Comparison of ENCODE assay signal across 19 mouse cellular contexts in the genomic region with DNA sequence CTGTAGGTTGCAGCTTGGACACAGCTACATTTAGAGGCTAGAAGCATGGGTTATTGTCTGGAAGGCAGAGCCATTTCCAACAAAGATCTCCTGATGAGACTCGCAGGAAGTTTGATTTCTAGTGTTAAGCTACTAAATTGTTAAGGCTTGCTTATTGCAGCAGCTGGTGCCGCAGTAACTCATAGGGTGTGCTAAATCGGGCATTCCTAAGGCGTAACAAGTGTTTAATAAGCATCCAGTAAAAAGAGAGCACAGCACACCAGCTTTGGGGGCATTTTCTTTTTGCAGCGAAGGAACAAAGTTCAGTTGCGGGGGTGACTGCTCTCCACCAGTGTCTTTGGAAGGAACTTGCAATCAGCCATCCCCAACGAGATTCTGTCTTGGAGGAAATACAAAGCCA.
DNase-seq lines count a peak whose midpoint lies in the region; ATAC-seq and TF ChIP-seq lines count a peak whose summit lies in the region.
"Had no signal": no experiment of that assay in that cellular context is flagged by ENCODE, and none has a peak within 500 bp of the region (broad histone marks: within the 10 kb centered on the region; RNA-seq: fewer than 3 reads in every experiment).

No protein-coding gene starts in this region.

- intact Hi-C loops in gastrocnemius, adult 2 months (cut with DNase I) = no loop called here
- intact Hi-C loops in heart, adult 2 months (cut with DNase I) = no loop called here

- H3K4me1 ChIP-seq in midbrain, postnatal 0 days (ENCODE audit: insufficient read depth, low read length) = no peaks in the 10 kb centered on the region
- peaks cover 11% of the 10 kb centered on the region; the same call in 1 of the 2 replicates for H3K4me1 ChIP-seq in midbrain, embryonic 13.5 days (replicated peaks)
- H3K4me1 ChIP-seq in forebrain, embryonic 16.5 days (replicated peaks; ENCODE audit: control insufficient read depth, insufficient read depth, low read length) = peaks cover 5% of the 10 kb centered on the region; the same call in 1 of the 2 replicates
- H3K4me1 ChIP-seq in heart, adult 2 months (ENCODE audit: control insufficient read depth, insufficient read depth, low read length) = peaks cover 1% of the 10 kb centered on the region

- H3K79me2 ChIP-seq in myocyte (ENCODE audit: control insufficient read depth, insufficient read depth) = no peaks in the 10 kb centered on the region
- H3K79me2 ChIP-seq in heart, adult 2 months (replicated peaks; ENCODE audit: control insufficient read depth, insufficient read depth, low read length) = no peaks in the 10 kb centered on the region

- no peak for TF ChIP-seq CTCF in gastrocnemius, adult 2 months (IDR thresholded peaks at IDR 0.05)
- no peak for TF ChIP-seq CTCF in midbrain, postnatal 0 days (IDR thresholded peaks at IDR 0.05)
- no peak for TF ChIP-seq CTCF in heart, adult 2 months (IDR thresholded peaks at IDR 0.05)

- H3K36me3 ChIP-seq in midbrain, postnatal 0 days (ENCODE audit: insufficient read depth, low read length) = no peaks in the 10 kb centered on the region
- no peaks in the 10 kb centered on the region for H3K36me3 ChIP-seq in midbrain, embryonic 13.5 days
- H3K36me3 ChIP-seq in forebrain, embryonic 16.5 days (ENCODE audit: control insufficient read depth, insufficient read depth) = no peaks in the 10 kb centered on the region
- H3K36me3 ChIP-seq in myocyte (ENCODE audit: control insufficient read depth, insufficient read depth) = no peaks in the 10 kb centered on the region
- no peaks in the 10 kb centered on the region for H3K36me3 ChIP-seq in heart, adult 2 months (ENCODE audit: control insufficient read depth, insufficient read depth, low read length)
- H3K36me3 ChIP-seq: hindbrain, embryonic 13.5 days; kidney, embryonic 15.5 days; lung, embryonic 15.5 days had no signal

- WGBS in midbrain, postnatal 0 days = 42% methylated on average over 7 of the region's 7 CpGs
- WGBS in midbrain, embryonic 13.5 days = 46% methylated on average over 7 of the region's 7 CpGs
- 9% methylated on average over 7 of the region's 7 CpGs for WGBS in forebrain, embryonic 16.5 days
- WGBS in heart, adult 2 months = 71% methylated on average over 7 of the region's 7 CpGs

- no peak overlapping the region for H3K4me2 ChIP-seq in midbrain, postnatal 0 days (ENCODE audit: low read depth, low read length, poor library complexity, severe bottlenecking)
- H3K4me2 ChIP-seq in midbrain, embryonic 13.5 days (replicated peaks) = no peak overlapping the region
- H3K4me2 ChIP-seq in forebrain, embryonic 16.5 days (ENCODE audit: low read length) = no peak overlapping the region
- H3K4me2 ChIP-seq in myocyte (ENCODE audit: low read depth) = peak overlapping the region; percentile 30
- H3K4me2 ChIP-seq: heart, embryonic 11.5 days; hindbrain, embryonic 13.5 days; kidney, embryonic 15.5 days; liver, embryonic 11.5 days; lung, embryonic 15.5 days; midbrain, embryonic 11.5 days had no signal

- TF ChIP-seq EP300 in heart, adult 2 months (IDR thresholded peaks at IDR 0.05; ENCODE audit: insufficient read depth, low read depth, low read length) = no peak

- H3K9ac ChIP-seq in midbrain, postnatal 0 days (replicated peaks; ENCODE audit: low read length, poor library complexity, severe bottlenecking) = no peak overlapping the region
- H3K9ac ChIP-seq in midbrain, embryonic 13.5 days (replicated peaks) = no peak overlapping the region
- H3K9ac ChIP-seq in forebrain, embryonic 16.5 days (replicated peaks; ENCODE audit: low read depth, low read length) = no peak overlapping the region
- no peak overlapping the region for H3K9ac ChIP-seq in heart, adult 2 months (ENCODE audit: low read depth, low read length)
- H3K9ac ChIP-seq: hindbrain, embryonic 13.5 days; kidney, embryonic 15.5 days; lung, embryonic 15.5 days had no signal

- H3K27me3 ChIP-seq in midbrain, postnatal 0 days (ENCODE audit: insufficient read depth, low read length) = no peaks in the 10 kb centered on the region
- H3K27me3 ChIP-seq in midbrain, embryonic 13.5 days = peaks cover 4% of the 10 kb centered on the region; the same call in 1 of the 2 replicates
- peaks cover 4% of the 10 kb centered on the region; the same call in 1 of the 2 replicates for H3K27me3 ChIP-seq in forebrain, embryonic 16.5 days (replicated peaks; ENCODE audit: control insufficient read depth, insufficient read depth, low read length)
- peaks cover 13% of the 10 kb centered on the region for H3K27me3 ChIP-seq in myocyte (ENCODE audit: control insufficient read depth, insufficient read depth, insufficient read length)
- H3K27me3 ChIP-seq in heart, adult 2 months (ENCODE audit: control insufficient read depth, insufficient read depth, low read length) = peaks cover 2% of the 10 kb centered on the region; the same call in 1 of the 2 replicates

- no peak overlapping the region for H3K27ac ChIP-seq in gastrocnemius, adult 2 months
- no peak overlapping the region for H3K27ac ChIP-seq in midbrain, postnatal 0 days (ENCODE audit: low read depth, low read length)
- no peak overlapping the region for H3K27ac ChIP-seq in midbrain, embryonic 13.5 days
- H3K27ac ChIP-seq in forebrain, embryonic 16.5 days (ENCODE audit: low read length) = no peak overlapping the region
- H3K27ac ChIP-seq in heart, adult 2 months = no peak overlapping the region
- H3K27ac ChIP-seq: hindbrain, embryonic 13.5 days; kidney, embryonic 15.5 days; left cerebral cortex, adult 2 months; lung, embryonic 15.5 days; stomach, postnatal 0 days had no signal

- H3K4me3 ChIP-seq in gastrocnemius, adult 2 months = peak overlapping the region; percentile 21
- H3K4me3 ChIP-seq in midbrain, postnatal 0 days (ENCODE audit: low read depth, low read length) = no peak overlapping the region
- no peak overlapping the region for H3K4me3 ChIP-seq in midbrain, embryonic 13.5 days (replicated peaks)
- no peak overlapping the region for H3K4me3 ChIP-seq in forebrain, embryonic 16.5 days (replicated peaks; ENCODE audit: low read length)
- no peak overlapping the region for H3K4me3 ChIP-seq in myocyte
- no peak overlapping the region for H3K4me3 ChIP-seq in heart, adult 2 months
- H3K4me3 ChIP-seq: hindbrain, embryonic 13.5 days; kidney, embryonic 15.5 days; left cerebral cortex, adult 2 months; lung, embryonic 15.5 days had no signal

- H3K9me3 ChIP-seq in midbrain, postnatal 0 days (ENCODE audit: low read length) = no peaks in the 10 kb centered on the region
- no peaks in the 10 kb centered on the region for H3K9me3 ChIP-seq in midbrain, embryonic 13.5 days
- H3K9me3 ChIP-seq in forebrain, embryonic 16.5 days (ENCODE audit: control insufficient read depth, low read length) = no peaks in the 10 kb centered on the region
- H3K9me3 ChIP-seq: hindbrain, embryonic 13.5 days; kidney, embryonic 15.5 days; lung, embryonic 15.5 days had no signal

- DNase-seq in gastrocnemius, adult 2 months = no peak
- DNase-seq in gastrocnemius, postnatal 10 days = no peak
- DNase-seq in midbrain, postnatal 0 days (ENCODE audit: low spot score) = peak; percentile 14
- DNase-seq in heart, adult 2 months = no peak
- DNase-seq: heart, postnatal 36 days; thymus, adult 18-20 months; thymus, postnatal 25 days had no signal

- TF ChIP-seq POLR2A in myocyte (IDR thresholded peaks at IDR 0.05; ENCODE audit: insufficient read length, low read depth) = no peak
- TF ChIP-seq POLR2A in heart, adult 2 months (IDR thresholded peaks at IDR 0.05; ENCODE audit: insufficient read depth, low read depth, low read length) = no peak

- H3ac ChIP-seq in myocyte (ENCODE audit: control insufficient read depth, insufficient read length) = no peak overlapping the region

- ATAC-seq in midbrain, postnatal 0 days (ENCODE audit: low FRiP score) = no peak
- no peak for ATAC-seq in midbrain, embryonic 13.5 days
- peak; percentile 61 for ATAC-seq in forebrain, embryonic 16.5 days
- ATAC-seq: CD4-positive, CD25-positive, alpha-beta regulatory T cell, adult 4 months had no signal

TF ChIP-seq in myocyte, 11 proteins besides CTCF, POLR2A, EP300 and RAD21:
- TF ChIP-seq MAX (IDR thresholded peaks at IDR 0.05; ENCODE audit: low read depth) (no peak), MYOD1 (IDR thresholded peaks at IDR 0.05; ENCODE audit: control insufficient read depth in 1 of 3, insufficient read length in 2 of 3, low read depth in 2 of 3) (peak in 1 of 3 experiments; percentile 14)
